Comparison of ENCODE assay signal across 8 mouse cellular contexts in the genomic region with DNA sequence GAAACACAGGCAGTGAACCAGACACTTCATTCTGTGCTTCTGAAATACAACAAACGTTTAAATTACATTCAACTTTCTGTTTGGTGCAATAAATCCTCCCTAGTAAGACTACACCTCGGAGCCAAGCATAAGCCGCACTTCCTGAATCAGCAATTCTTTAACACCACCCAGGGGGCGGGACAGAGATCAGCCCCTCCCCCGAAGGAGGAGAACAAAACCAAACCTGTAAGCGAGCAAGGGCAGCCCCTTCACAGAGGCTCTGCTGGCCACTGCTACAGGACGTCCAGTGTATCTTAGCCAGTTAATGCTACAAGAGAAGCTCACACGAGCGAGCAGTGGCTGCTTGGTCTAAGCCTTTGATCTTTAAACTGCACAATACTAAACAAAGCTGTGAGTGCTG. TPM values are rescaled to one million over a fixed set of nuclear protein-coding genes. Genes with fewer than 3 reads are reported as not detected.
A peak's percentile ranks its signal among the peaks of the same experiment; 100 is the strongest.
DNase-seq lines count a peak whose midpoint lies in the region; ATAC-seq and TF ChIP-seq lines count a peak whose summit lies in the region.

No protein-coding gene starts in this region.

- H3K9ac ChIP-seq in MEL (ENCODE audit: control insufficient read depth, low read depth, low read length, poor library complexity, severe bottlenecking), result no peak overlapping the region
- H3K9ac ChIP-seq in heart, embryonic 11.5 days (ENCODE audit: low read depth, low read length), result peak overlapping the region; percentile 46; the same call in 1 of the 2 replicates
- no peak overlapping the region for H3K9ac ChIP-seq in lung, postnatal 0 days (replicated peaks; ENCODE audit: low read depth)

- no peak overlapping the region for H3K4me3 ChIP-seq in MEL (ENCODE audit: control insufficient read depth in 1 of 2, insufficient read depth in 1 of 2, low read depth in 2 of 2, low read length in 2 of 2)
- H3K4me3 ChIP-seq in heart, embryonic 11.5 days (ENCODE audit: low read depth, low read length), result no peak overlapping the region
- H3K4me3 ChIP-seq in lung, postnatal 0 days (ENCODE audit: low read depth, low read length), result no peak overlapping the region

- H3K79me2 ChIP-seq in MEL (ENCODE audit: control insufficient read depth, insufficient read depth, low read length, poor library complexity), result no peaks in the 10 kb centered on the region

- peak; percentile 13 for DNase-seq in MEL (ENCODE audit: low read depth, low spot score)
- DNase-seq in kidney, adult 9 months, result peak; percentile 85
- DNase-seq in lung, postnatal 0 days (ENCODE audit: low spot score), result peak; percentile 86
- DNase-seq in ovary, postnatal 36 days (ENCODE audit: low spot score), result peak; percentile 75
- peak; percentile 55 to 75 for DNase-seq in urinary bladder, postnatal 4 days (ENCODE audit: low spot score in 2 of 2)
- DNase-seq in right cerebral cortex, postnatal 25 days, result no peak

- H3K27me3 ChIP-seq in MEL (ENCODE audit: control insufficient read depth in 1 of 2, insufficient read depth in 2 of 2, low read length in 2 of 2), result no peaks in the 10 kb centered on the region; a peak in 1 of 4 replicates
- H3K27me3 ChIP-seq in heart, embryonic 11.5 days (ENCODE audit: control insufficient read depth, insufficient read depth, low read length), result no peaks in the 10 kb centered on the region
- H3K27me3 ChIP-seq in lung, postnatal 0 days (replicated peaks; ENCODE audit: insufficient read depth, low read length), result no peaks in the 10 kb centered on the region

- ATAC-seq in common myeloid progenitor, adult 5-6 weeks (replicated peaks; ENCODE audit: low read depth, poor library complexity, severe bottlenecking), result peak; percentile 99
- peak; percentile 56 for ATAC-seq in heart, embryonic 11.5 days (replicated peaks; ENCODE audit: insufficient number of reproducible peaks, low FRiP score, low TSS enrichment)
- peak; percentile 93 for ATAC-seq in lung, postnatal 0 days

- no peak for TF ChIP-seq RAD21 in MEL (IDR thresholded peaks at IDR 0.05; ENCODE audit: low read depth, low read length)

- TF ChIP-seq EP300 in MEL (IDR thresholded peaks at IDR 0.05; ENCODE audit: low read depth in 1 of 2, low read length in 2 of 2), result no peak
- TF ChIP-seq EP300 in lung, postnatal 0 days (IDR thresholded peaks at IDR 0.05), result no peak

- TF ChIP-seq POLR2A in MEL (IDR thresholded peaks at IDR 0.05; ENCODE audit: control insufficient read depth in 1 of 2, insufficient read depth in 1 of 2, low read depth in 1 of 2, low read length in 2 of 2, poor library complexity in 1 of 2), result no peak

- H3K9me3 ChIP-seq in MEL (replicated peaks; ENCODE audit: insufficient read depth, low read length), result no peaks in the 10 kb centered on the region
- no peaks in the 10 kb centered on the region for H3K9me3 ChIP-seq in heart, embryonic 11.5 days (replicated peaks; ENCODE audit: control insufficient read depth, low read length)
- H3K9me3 ChIP-seq in lung, postnatal 0 days (ENCODE audit: low read length), result no peaks in the 10 kb centered on the region

- no peaks in the 10 kb centered on the region for H3K4me1 ChIP-seq in MEL (ENCODE audit: control insufficient read depth in 1 of 2, insufficient read depth in 2 of 2, low read length in 2 of 2)
- H3K4me1 ChIP-seq in heart, embryonic 11.5 days (ENCODE audit: control insufficient read depth, insufficient read depth, low read length), result peaks cover 40% of the 10 kb centered on the region
- H3K4me1 ChIP-seq in lung, postnatal 0 days (ENCODE audit: insufficient read depth, low read depth, low read length), result peaks cover 7% of the 10 kb centered on the region; the same call in 1 of the 2 replicates

- no peaks in the 10 kb centered on the region for H3K36me3 ChIP-seq in MEL (ENCODE audit: control insufficient read depth in 1 of 2, insufficient read depth in 2 of 2, low read length in 2 of 2)
- H3K36me3 ChIP-seq in heart, embryonic 11.5 days (ENCODE audit: control insufficient read depth, insufficient read depth, low read length), result no peaks in the 10 kb centered on the region
- no peaks in the 10 kb centered on the region for H3K36me3 ChIP-seq in lung, postnatal 0 days (ENCODE audit: insufficient read depth, low read length)

- no peak for TF ChIP-seq CTCF in MEL (IDR thresholded peaks at IDR 0.05 in 2 of 3, conservative IDR thresholded peaks at IDR 0.05 in 1 of 3; ENCODE audit: control insufficient read depth in 1 of 3, insufficient read depth in 1 of 3, low read depth in 2 of 3, low read length in 3 of 3, poor library complexity in 1 of 3, severe bottlenecking in 1 of 3)
- TF ChIP-seq CTCF in lung, postnatal 0 days (IDR thresholded peaks at IDR 0.05), result 0 out of 2 replicates have a peak, but pooled peaks have one; percentile 5

- 9% methylated on average over 9 of the region's 9 CpGs for WGBS in heart, embryonic 11.5 days (ENCODE audit: insufficient replicate concordance)
- WGBS in lung, postnatal 0 days, result 5% methylated on average over 9 of the region's 9 CpGs

- H3K27ac ChIP-seq in MEL (ENCODE audit: control insufficient read depth, low read depth, low read length), result no peak overlapping the region
- peak overlapping the region; percentile 15; the same call in 1 of the 2 replicates for H3K27ac ChIP-seq in heart, embryonic 11.5 days (ENCODE audit: low read depth, low read length)
- H3K27ac ChIP-seq in lung, postnatal 0 days (ENCODE audit: low read length), result no peak overlapping the region

- peak overlapping the region; percentile 38 for H3K4me2 ChIP-seq in heart, embryonic 11.5 days
- peak overlapping the region; percentile 41 for H3K4me2 ChIP-seq in lung, postnatal 0 days (replicated peaks; ENCODE audit: low read depth, low read length)

TF ChIP-seq in MEL, 35 proteins besides CTCF, POLR2A, EP300 and RAD21:
- no peak for TF ChIP-seq UBTF (IDR thresholded peaks at IDR 0.05; ENCODE audit: borderline replicate concordance, insufficient read depth, low read depth, low read length)
- 0 out of 2 replicates have a peak, but pooled peaks have one; percentile 64 for TF ChIP-seq MAFK (IDR thresholded peaks at IDR 0.05; ENCODE audit: borderline replicate concordance, low read depth, low read length)
- TF ChIP-seq ZMIZ1 (IDR thresholded peaks at IDR 0.05; ENCODE audit: low read depth, low read length), result no peak
- TF ChIP-seq ELF1 (IDR thresholded peaks at IDR 0.05; ENCODE audit: low read depth, low read length), result no peak
- TF ChIP-seq NELFE (IDR thresholded peaks at IDR 0.05; ENCODE audit: low read depth, low read length), result no peak
- TF ChIP-seq CHD1 (IDR thresholded peaks at IDR 0.05; ENCODE audit: low read depth, low read length), result no peak
- no peak for TF ChIP-seq BHLHE40 (IDR thresholded peaks at IDR 0.05; ENCODE audit: borderline replicate concordance, low read depth, low read length)
- no peak for TF ChIP-seq CHD2 (IDR thresholded peaks at IDR 0.05; ENCODE audit: low read length)

RNA-seq across cellular contexts. Expression of gene Prickle1, which starts 43.5 kb away (rescaled TPM):
- 0.03 TPM in 1 of 2 replicates, not detected in the other for total RNA-seq in MEL (2012; rRNA removed)
- polyA plus RNA-seq in MEL (2012; ENCODE audit: insufficient read depth in 1 of 2, insufficient read length in 2 of 2, low read depth in 1 of 2, low replicate concordance in 2 of 2, missing spikeins in 1 of 2), result under 1 TPM in 1 of 2 experiments, not detected in 1; 0.08 TPM
- 1.6 and 3.5 TPM in 2 replicates for total RNA-seq in common myeloid progenitor, adult 5-6 weeks (2017)
- polyA plus RNA-seq in heart, embryonic 11.5 days (2014; fragmentation: Nextera tagmentation; extraction: Ambion mirVana), result 29.5 and 37.3 TPM in 2 replicates
- 26.1 and 26.8 TPM in 2 replicates for polyA plus RNA-seq in lung, postnatal 0 days (2015; fragmentation: Nextera tagmentation; extraction: Ambion mirVana)

Comparison
In these comparisons a context has a peak if more than half of its experiments do, and no peak if none do; other contexts are left out.
1. RNA of gene Prickle1, which starts 43.5 kb away (polyA plus RNA-seq): 29.5 to 37.3 TPM in heart, embryonic 11.5 days and 26.1 to 26.8 TPM in lung, postnatal 0 days; 0.08 TPM in MEL; every median in the first group is over 10 times any median in the second.
2. Peak in every context shown above with its lines, with median percentiles within 50 percentile points of each other: ATAC-seq.